9 mouse cellular contexts compared by ENCODE assay signal in the genomic region with DNA sequence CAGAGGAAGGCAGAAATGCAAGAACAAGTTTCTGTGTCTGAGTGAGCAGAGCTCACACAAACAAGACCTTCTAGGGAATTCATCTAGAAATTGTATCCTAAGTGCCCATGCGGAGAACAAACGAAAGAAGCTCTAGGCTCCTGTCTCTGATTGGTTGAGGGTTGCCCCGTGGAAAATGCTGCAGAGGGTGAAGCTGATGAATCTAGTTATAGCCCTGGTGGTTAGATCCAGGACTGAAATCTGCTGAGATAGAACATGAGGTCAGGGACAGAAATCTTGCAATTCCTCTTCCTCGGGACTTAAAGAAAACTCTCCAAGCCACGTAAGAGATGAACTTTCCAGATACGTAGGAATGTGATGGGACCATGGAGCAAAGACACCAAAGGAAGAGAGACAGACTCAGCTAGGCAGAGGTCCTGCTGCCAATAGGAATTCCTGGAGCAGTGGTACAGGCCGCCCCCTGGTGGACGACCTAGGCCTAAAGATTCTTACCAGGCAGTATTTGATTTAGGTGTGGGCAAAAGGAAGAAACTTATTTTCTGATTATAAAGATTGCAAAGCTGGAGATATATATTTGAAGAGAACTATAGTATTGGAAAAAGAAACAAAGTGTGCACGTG. TPM values are rescaled to one million over a fixed set of nuclear protein-coding genes. Genes with fewer than 3 reads are reported as not detected.
DNase-seq lines count a peak whose midpoint lies in the region; ATAC-seq and TF ChIP-seq lines count a peak whose summit lies in the region.
"Had no signal": no experiment of that assay in that cellular context is flagged by ENCODE, and none has a peak within 500 bp of the region (broad histone marks: within the 10 kb centered on the region; RNA-seq: fewer than 3 reads in every experiment).

No protein-coding gene starts in this region.

- POLR2A ChIA-PET in Patski (lab: Charles Lee), result interaction anchor here (0.7 kb wide), 1 partner anchor 62 kb away, joined by 3 read pairs; the partner anchor contains the start of genes 3110001I22Rik and Bfar

- peak; percentile 60 for ATAC-seq in Patski

- H3K27ac ChIP-seq in layer of hippocampus, adult 2 months, result no peak overlapping the region
- H3K27ac ChIP-seq: limb, embryonic 15.5 days had no signal

- peak; percentile 47 for DNase-seq in CD4-positive helper T cell, adult 2 months (ENCODE audit: low read depth, low spot score)
- DNase-seq in Patski (ENCODE audit: low read depth, low spot score), result no peak
- peak; percentile 86 to 91 for DNase-seq in cerebellum, postnatal 14 days
- DNase-seq in gastrocnemius, postnatal 25 days, result peak; percentile 45
- peak; percentile 55 to 84 for DNase-seq in layer of hippocampus, adult 2 months (ENCODE audit: low spot score in 2 of 2)
- peak; percentile 68 for DNase-seq in lung, postnatal 25 days (ENCODE audit: low spot score)
- DNase-seq in right cerebral cortex, postnatal 4 days, result peak; percentile 86
- DNase-seq in yolk sac, embryonic 10.5 days (ENCODE audit: low spot score), result peak; percentile 63

- peak; percentile 91 for TF ChIP-seq CTCF in Patski (IDR thresholded peaks at IDR 0.05)
- peak; percentile 87 for TF ChIP-seq CTCF in layer of hippocampus, adult 2 months (conservative IDR thresholded peaks at IDR 0.05)

- no peak overlapping the region for H3K4me3 ChIP-seq in layer of hippocampus, adult 2 months
- H3K4me3 ChIP-seq: limb, embryonic 15.5 days had no signal

- no peaks in the 10 kb centered on the region for H3K27me3 ChIP-seq in Patski

- CTCF ChIA-PET in Patski (lab: Charles Lee), result interaction anchor here (0.6 to 2.4 kb wide), 12 partner anchors 10 to 199 kb away, joined by 3 to 9 read pairs (median 4); partner anchors contain the start of genes 3110001I22Rik and Bfar

- in situ Hi-C loops in Patski (cut with MboI; ENCODE audit: low pct_unique_long_range_greater_than_20kb), result loop anchor here (10.0 kb wide), 1 partner anchor 619 kb away; no protein-coding TSS in a partner anchor

RNA-seq across cellular contexts. Expression of gene Pla2g10, which starts 2.8 kb away (rescaled TPM):
- polyA plus RNA-seq in Patski (2021), result not detected
- not detected for total RNA-seq in gastrocnemius, postnatal 25 days (2021)
- total RNA-seq in layer of hippocampus, adult 2 months (2021), result not detected

RNA-seq across cellular contexts. Expression of gene Rrn3, which starts 46.9 kb away (rescaled TPM):
- polyA plus RNA-seq in Patski (2021), result 40.1 TPM
- 10 to 100 TPM; 29.9 to 30.2 TPM for total RNA-seq in gastrocnemius, postnatal 25 days (2021)
- total RNA-seq in layer of hippocampus, adult 2 months (2021), result 10 to 100 TPM; 47.2 to 51.4 TPM
